Mouse (Mus musculus) liver, embryonic 11.5 days (tissue): Measurements from ENCODE around the gene Acer2. TPM values are rescaled to one million over a fixed set of nuclear protein-coding genes. Genes with fewer than 3 reads are reported as not detected.
A peak's percentile ranks its signal among the peaks of the same experiment; 100 is the strongest.
"Not testable (repeated sequence)": the region's sequence is repeated elsewhere in the genome, so short reads cannot be mapped to it uniquely, and the experiment has no call there.

Experiments
- ATAC-seq: fragments of 200-750 bp; cut with Nextera tagmentation; replicated peaks from 2 replicates; pipeline ENCODE4 v1.8.0; 2017; ENCODE audit warnings: moderate number of reproducible peaks, mild to moderate bottlenecking, moderate TSS enrichment, moderate library complexity; ENCODE audit not compliant: low FRiP score
- DNase-seq: peaks from one replicate; pipeline ENCODE4 v3.0.0-alpha.2; 2017; ENCODE audit warnings: low spot score
- H3K27ac ChIP-seq: fragments of 300-500 bp; sonication (generic); 2 replicates; pipeline ENCODE4 v1.5.1; 2014; ENCODE audit warnings: mild to moderate bottlenecking, low read depth, low read length, control low read depth
- H3K27me3 ChIP-seq: fragments of 300-500 bp; sonication (generic); replicated peaks from 2 replicates; pipeline ENCODE4 v1.6.1; 2014; ENCODE audit warnings: low read length, mixed read lengths; ENCODE audit not compliant: control insufficient read depth, insufficient read depth
- H3K36me3 ChIP-seq: fragments of 300-500 bp; sonication (generic); 2 replicates; pipeline ENCODE4 v1.6.1; 2014; ENCODE audit warnings: mild to moderate bottlenecking, low read length, moderate library complexity, mixed read lengths; ENCODE audit not compliant: control insufficient read depth, insufficient read depth
- H3K4me1 ChIP-seq: fragments of 300-500 bp; sonication (generic); replicated peaks from 2 replicates; pipeline ENCODE4 v1.6.1; 2014; ENCODE audit warnings: low read length, mixed read lengths; ENCODE audit not compliant: control insufficient read depth, insufficient read depth
- H3K4me2 ChIP-seq: fragments of 300-500 bp; sonication (generic); 2 replicates; pipeline ENCODE4 v1.6.1; 2014; ENCODE audit warnings: mild to moderate bottlenecking, control low read depth, moderate library complexity
- H3K4me3 ChIP-seq: fragments of 300-500 bp; sonication (generic); 2 replicates; pipeline ENCODE4 v1.5.1; 2014; ENCODE audit warnings: low read depth, low read length, control low read depth
- H3K9ac ChIP-seq: fragments of 300-500 bp; sonication (generic); 2 replicates; pipeline ENCODE4 v1.6.1; 2014; ENCODE audit warnings: low read depth, low read length, control low read depth
- H3K9me3 ChIP-seq: fragments of 300-500 bp; sonication (generic); 2 replicates; pipeline ENCODE4 v1.6.1; 2016; ENCODE audit warnings: low read length, inconsistent platforms, mixed read lengths; ENCODE audit not compliant: control insufficient read depth
- WGBS: fragments of 180-500 bp; shearing (Covaris S2); extraction: QIAGEN DNeasy Blood & Tissue Kit; methylation state at CpG from one replicate; pipeline ENCODE4 v1.1.7; 2014; 5-methylcytosine and 5-hydroxymethylcytosine counted together
- polyA plus RNA-seq: library from polyadenylated mRNA; unstranded; fragments of >200 nt; fragmentation: Nextera tagmentation; extraction: Ambion mirVana; gene quantifications from 2 replicates; pipeline ENCODE4 v1.2.1, GENCODE M21; 2014

Acer2 gene
- polyA plus RNA-seq: 16.3 and 19.4 TPM in 2 replicates

GRCm38 (mm10) chr4:86874146-86874847 is at the start of gene Acer2:
Acer2 (plus strand) TSS chr4:86874396.
- H3K4me3 ChIP-seq: peak within 1 kb of the TSS; percentile 72
- H3K9me3 ChIP-seq: no peaks in the 10 kb centered on the region
- H3K27ac ChIP-seq: 0 out of 2 replicates have a peak within 1 kb of the TSS, but pooled peaks have one; percentile 28
- peak; percentile 84 for DNase-seq
- WGBS: under 1% methylated on average over 60 of the region's 60 CpGs
- peak within 1 kb of the TSS; percentile 100 for H3K4me2 ChIP-seq
- H3K4me1 ChIP-seq: peaks cover 2% of the 10 kb centered on the region; the same call in 1 of the 2 replicates
- peak within 1 kb of the TSS; percentile 67 for H3K9ac ChIP-seq
- ATAC-seq: peak; percentile 93
- H3K27me3 ChIP-seq: peaks cover 3% of the 10 kb centered on the region; the same call in 1 of the 2 replicates
- H3K36me3 ChIP-seq: no peaks in the 10 kb centered on the region

- ATAC-seq: no peak
- H3K4me3 ChIP-seq: no peak overlapping the region
- peaks cover 25% of the 10 kb centered on the region for H3K36me3 ChIP-seq
- no peak overlapping the region for H3K27ac ChIP-seq
- H3K27me3 ChIP-seq: no peaks in the 10 kb centered on the region
- WGBS: 94% methylated on average over 7 of the region's 7 CpGs
- no peak for DNase-seq
- no peaks in the 10 kb centered on the region; the same call in 1 of the 2 replicates for H3K9me3 ChIP-seq
- no peak overlapping the region for H3K4me2 ChIP-seq
- no peaks in the 10 kb centered on the region for H3K4me1 ChIP-seq
- H3K9ac ChIP-seq: no peak overlapping the region
These were observed 49.1 kb upstream of the Acer2 start for GRCm38 (mm10) chr4:86825143-86825542.

- no peak for ATAC-seq
These were observed 42.3 kb upstream of the Acer2 start for GRCm38 (mm10) chr4:86831896-86832295.

GRCm38 (mm10) chr4:86841141-86841540 is 33.1 kb upstream of the Acer2 start:
- not testable (repeated sequence) for ATAC-seq

More at GRCm38 (mm10) chr4:86831896-86832295, 42.3 kb upstream of the Acer2 start:
- no peaks in the 10 kb centered on the region; the same call in 1 of the 2 replicates for H3K9me3 ChIP-seq
- no peak overlapping the region for H3K4me2 ChIP-seq
- H3K4me1 ChIP-seq: no peaks in the 10 kb centered on the region
- H3K27ac ChIP-seq: no peak overlapping the region
- 94% methylated on average over 2 of the region's 2 CpGs for WGBS
- H3K9ac ChIP-seq: no peak overlapping the region
- H3K4me3 ChIP-seq: no peak overlapping the region
- no peaks in the 10 kb centered on the region for H3K27me3 ChIP-seq
- H3K36me3 ChIP-seq: peaks cover 11% of the 10 kb centered on the region
- no peak for DNase-seq

GRCm38 (mm10) chr4:86845384-86845783 is 28.8 kb upstream of the Acer2 start:
- H3K27me3 ChIP-seq: no peaks in the 10 kb centered on the region
- ATAC-seq: no peak
- no peak overlapping the region for H3K9ac ChIP-seq
- H3K4me3 ChIP-seq: no peak overlapping the region
- H3K4me2 ChIP-seq: no peak overlapping the region
- H3K27ac ChIP-seq: no peak overlapping the region
- no peak for DNase-seq
- WGBS: 93% methylated on average over 3 of the region's 3 CpGs
- peaks cover 13% of the 10 kb centered on the region for H3K36me3 ChIP-seq
- no peaks in the 10 kb centered on the region for H3K4me1 ChIP-seq
- no peaks in the 10 kb centered on the region for H3K9me3 ChIP-seq

More at GRCm38 (mm10) chr4:86841141-86841540, 33.1 kb upstream of the Acer2 start:
- peaks cover 13% of the 10 kb centered on the region; the same call in 1 of the 2 replicates for H3K36me3 ChIP-seq
- H3K4me1 ChIP-seq, DNase-seq, H3K4me2 ChIP-seq, H3K27ac ChIP-seq, H3K9ac ChIP-seq, H3K9me3 ChIP-seq, H3K27me3 ChIP-seq, H3K4me3 ChIP-seq: not testable (repeated sequence)
- 96% methylated on average over 2 of the region's 2 CpGs for WGBS

GRCm38 (mm10) chr4:86847246-86847645 is 26.9 kb upstream of the Acer2 start:
- Histone ChIP-seq H3K4me1 (no peaks in the 10 kb centered on the region), H3K36me3 (peaks cover 11% of the 10 kb centered on the region), H3K9ac (no peak overlapping the region), H3K9me3 (no peaks in the 10 kb centered on the region), H3K4me3 (no peak overlapping the region), H3K27ac (no peak overlapping the region), H3K27me3 (no peaks in the 10 kb centered on the region), H3K4me2 (no peak overlapping the region)
- 73% methylated on average over 2 of the region's 2 CpGs for WGBS
- ATAC-seq (no peak), DNase-seq (no peak)

GRCm38 (mm10) chr4:86851331-86851730 is 22.9 kb upstream of the Acer2 start:
- Histone ChIP-seq H3K4me1 (peaks cover 7% of the 10 kb centered on the region), H3K4me2 (no peak overlapping the region), H3K27ac (no peak overlapping the region), H3K36me3 (peaks cover 35% of the 10 kb centered on the region), H3K27me3 (no peaks in the 10 kb centered on the region), H3K4me3 (no peak overlapping the region), H3K9me3 (no peaks in the 10 kb centered on the region), H3K9ac (no peak overlapping the region)
- DNase-seq (no peak), ATAC-seq (no peak)
- WGBS: 59% methylated on average over 2 of the region's 2 CpGs

GRCm38 (mm10) chr4:86852018-86852417 is 22.2 kb upstream of the Acer2 start:
- DNase-seq (no peak), ATAC-seq (0 out of 2 replicates have a peak, but pooled peaks have one; percentile 16)
- H3K4me2 ChIP-seq: no peak overlapping the region
- no peaks in the 10 kb centered on the region for H3K9me3 ChIP-seq
- peaks cover 34% of the 10 kb centered on the region for H3K36me3 ChIP-seq
- H3K27ac ChIP-seq: peak overlapping the region; percentile 63
- H3K9ac ChIP-seq: no peak overlapping the region
- H3K4me3 ChIP-seq: no peak overlapping the region
- whole genome bisulfite sequencing: 44% methylated on average over 3 of the region's 3 CpGs
- H3K4me1 ChIP-seq: peaks cover 7% of the 10 kb centered on the region
- H3K27me3 ChIP-seq: no peaks in the 10 kb centered on the region
